Mouse (Mus musculus) midbrain, embryonic 14.5 days (tissue): ENCODE measurements around the gene Shh. TPM values are rescaled to one million over a fixed set of nuclear protein-coding genes. Genes with fewer than 3 reads are reported as not detected.

Experiments
- ATAC-seq: fragments of 200-750 bp; cut with Nextera tagmentation; 2 replicates; pipeline ENCODE4 v1.8.0; 2017; ENCODE audit warnings: moderate number of reproducible peaks, moderate library complexity; ENCODE audit not compliant: low FRiP score, low TSS enrichment
- DNase-seq: peaks from one replicate; pipeline ENCODE4 v3.0.0-alpha.2; 2015
- H3K27ac ChIP-seq: fragments of 300-500 bp; sonication (generic); replicated peaks from 2 replicates; pipeline ENCODE4 v1.5.1; 2014; ENCODE audit warnings: mild to moderate bottlenecking, low read depth, low read length, moderate library complexity
- H3K27me3 ChIP-seq: fragments of 300-500 bp; sonication (generic); 2 replicates; pipeline ENCODE4 v1.6.1; 2014; ENCODE audit warnings: low read length, control low read depth, mixed read lengths; ENCODE audit not compliant: control insufficient read depth, insufficient read depth
- H3K36me3 ChIP-seq: fragments of 300-500 bp; sonication (generic); 2 replicates; pipeline ENCODE4 v1.6.1; 2014; ENCODE audit warnings: low read length, control low read depth; ENCODE audit not compliant: control insufficient read depth, insufficient read depth
- H3K4me1 ChIP-seq: fragments of 300-500 bp; sonication (generic); 2 replicates; pipeline ENCODE4 v1.6.1; 2014; ENCODE audit warnings: mild to moderate bottlenecking, antibody characterized with exemption, low read length, control low read depth; ENCODE audit not compliant: control insufficient read depth, insufficient read depth
- H3K4me2 ChIP-seq: fragments of 300-500 bp; sonication (generic); 2 replicates; pipeline ENCODE4 v1.6.1; 2014; ENCODE audit warnings: mild to moderate bottlenecking, low read length, moderate library complexity
- H3K4me3 ChIP-seq: fragments of 300-500 bp; sonication (generic); replicated peaks from 2 replicates; pipeline ENCODE4 v1.5.1; 2014; ENCODE audit warnings: low read depth, low read length
- H3K9ac ChIP-seq: fragments of 300-500 bp; sonication (generic); replicated peaks from 2 replicates; pipeline ENCODE4 v1.6.1; 2014; ENCODE audit warnings: mild to moderate bottlenecking, low read length, moderate library complexity
- H3K9me3 ChIP-seq: fragments of 300-500 bp; sonication (generic); 2 replicates; pipeline ENCODE4 v1.6.1; 2016; ENCODE audit warnings: low read length, control low read depth, mixed read lengths; ENCODE audit not compliant: control insufficient read depth
- WGBS: fragments of 180-500 bp; shearing (Covaris S2); extraction: QIAGEN DNeasy Blood & Tissue Kit; methylation state at CpG from one replicate; pipeline ENCODE4 v1.1.7; 2014; 5-methylcytosine and 5-hydroxymethylcytosine counted together
- polyA plus RNA-seq: library from polyadenylated mRNA; unstranded; fragments of >200 nt; fragmentation: Nextera tagmentation; extraction: Ambion mirVana; gene quantifications from 2 replicates; pipeline ENCODE4 v1.2.1, GENCODE M21; 2014

The Shh gene
- polyA plus RNA-seq, 1 experiment from 2014 or later: 0.58 TPM

DNA sequence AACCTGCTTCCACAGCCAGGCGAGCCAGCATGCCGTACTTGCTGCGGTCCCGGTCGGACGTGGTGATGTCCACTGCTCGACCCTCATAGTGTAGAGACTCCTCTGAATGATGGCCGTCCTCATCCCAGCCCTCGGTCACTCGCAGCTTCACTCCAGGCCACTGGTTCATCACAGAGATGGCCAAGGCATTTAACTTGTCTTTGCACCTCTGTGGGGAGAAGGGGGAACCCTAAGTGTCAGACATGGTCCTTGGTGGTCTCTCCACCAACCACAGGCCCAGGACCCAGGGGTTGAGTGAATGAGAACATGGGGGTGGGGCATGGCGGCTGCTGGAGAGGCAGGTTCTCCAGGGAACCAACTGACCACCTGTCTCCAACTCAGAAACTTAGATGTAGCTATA, 5.7 kb downstream of the Shh start:
- peaks cover 29% of the 10 kb centered on the region for H3K4me1 ChIP-seq
- H3K4me3 ChIP-seq: no peak overlapping the region
- H3K36me3 ChIP-seq: no peaks in the 10 kb centered on the region
- no peaks in the 10 kb centered on the region for H3K9me3 ChIP-seq
- no peak for DNase-seq
- ATAC-seq: no peak
- no peak overlapping the region for H3K9ac ChIP-seq
- 10% methylated on average over 11 of the region's 11 CpGs for WGBS
- no peak overlapping the region for H3K4me2 ChIP-seq
- H3K27me3 ChIP-seq: peaks cover 98% of the 10 kb centered on the region
- H3K27ac ChIP-seq: no peak overlapping the region

DNA sequence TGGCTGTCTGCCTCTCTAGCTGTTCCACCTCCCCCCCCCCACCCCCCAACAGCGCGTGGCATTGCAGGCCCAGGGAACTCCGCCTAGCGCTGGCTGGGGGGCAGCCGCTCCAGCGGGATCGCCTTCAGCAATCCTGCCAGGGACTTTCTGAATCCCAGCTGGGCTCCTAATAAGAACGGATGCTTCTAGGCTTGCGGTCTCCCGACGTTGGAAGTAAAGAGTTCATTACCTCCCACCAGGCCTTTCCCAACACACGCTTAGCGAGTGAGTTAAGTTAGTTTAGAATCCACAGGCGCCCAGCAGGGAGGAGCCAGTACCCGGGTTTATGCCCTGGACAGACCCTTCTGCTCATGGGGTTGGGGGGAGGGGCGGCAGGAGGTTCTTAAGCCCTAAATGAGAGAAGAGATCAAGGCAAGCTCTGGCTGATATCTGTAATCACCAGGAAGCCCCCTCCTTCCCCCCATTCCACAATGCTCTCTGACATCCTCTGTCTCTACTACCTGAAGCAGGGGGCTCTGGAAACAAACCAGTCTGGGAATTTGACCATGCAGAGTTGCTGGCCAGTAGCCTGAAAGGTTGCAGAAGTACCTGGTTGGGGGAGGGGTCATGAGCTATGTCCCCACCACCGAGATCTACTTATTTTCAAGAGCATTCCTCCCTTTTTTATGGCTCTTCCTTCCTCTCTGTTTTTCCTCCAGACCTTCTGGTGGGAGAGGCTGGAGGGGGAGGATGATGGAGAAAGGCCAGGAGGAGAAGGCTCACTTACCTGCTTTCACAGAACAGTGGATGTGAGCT, 6.3 kb downstream of the Shh start:
- ATAC-seq: no peak
- H3K4me2 ChIP-seq: peak overlapping the region; percentile 72
- under 1% methylated on average over 17 of the region's 17 CpGs for WGBS
- H3K4me3 ChIP-seq: no peak overlapping the region
- peaks cover 29% of the 10 kb centered on the region for H3K4me1 ChIP-seq
- DNase-seq: peak; percentile 46
- no peak overlapping the region for H3K27ac ChIP-seq
- H3K27me3 ChIP-seq: peaks cover 98% of the 10 kb centered on the region
- no peak overlapping the region for H3K9ac ChIP-seq
- no peaks in the 10 kb centered on the region for H3K9me3 ChIP-seq
- H3K36me3 ChIP-seq: no peaks in the 10 kb centered on the region

DNA sequence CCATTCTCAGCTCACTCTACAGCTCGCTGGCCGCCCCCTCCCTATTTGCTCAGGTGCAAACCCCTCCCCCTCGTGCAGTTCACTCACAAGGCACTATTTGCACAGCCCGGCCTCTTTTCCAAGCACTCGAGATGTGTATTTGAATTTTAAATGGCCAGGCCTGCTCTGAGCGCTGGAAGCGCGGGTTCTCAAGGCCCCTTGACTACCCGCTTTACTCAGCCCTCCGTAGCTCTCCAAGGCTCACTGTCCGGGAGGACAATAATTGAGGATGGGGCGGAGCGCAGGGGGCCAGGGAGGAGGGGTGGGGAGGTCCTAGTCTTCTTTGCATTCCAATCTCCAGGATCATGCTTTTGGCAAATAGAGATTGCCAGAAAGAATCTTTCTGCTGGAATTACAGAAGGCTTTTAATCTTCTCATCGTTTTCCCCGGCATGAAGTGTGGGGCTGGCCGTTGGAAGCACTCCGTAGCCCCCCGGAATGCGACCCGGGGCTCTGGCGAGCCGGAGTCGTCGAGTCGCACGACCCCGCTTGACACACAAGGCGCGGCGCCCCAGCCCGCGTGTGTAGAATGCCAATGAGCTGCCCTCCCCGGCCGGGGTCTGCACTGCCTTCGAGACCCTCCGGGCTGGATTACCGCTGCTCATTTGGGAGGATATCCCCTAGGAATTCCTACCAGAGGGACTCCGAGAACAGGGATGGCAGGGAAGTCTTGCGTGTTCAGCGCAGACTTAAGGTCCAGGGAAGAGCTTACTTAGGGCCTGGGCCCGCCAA, 7.4 kb downstream of the Shh start:
- Histone ChIP-seq H3K36me3 (no peaks in the 10 kb centered on the region), H3K27me3 (peaks cover 91% of the 10 kb centered on the region), H3K27ac (no peak overlapping the region; the same call in 1 of the 2 replicates), H3K4me2 (peak overlapping the region; percentile 72), H3K9ac (no peak overlapping the region), H3K4me3 (peak overlapping the region; percentile 40; the same call in 1 of the 2 replicates), H3K4me1 (peaks cover 29% of the 10 kb centered on the region), H3K9me3 (no peaks in the 10 kb centered on the region)
- ATAC-seq (peak; percentile 49), DNase-seq (peak; percentile 60)
- WGBS: under 1% methylated on average over 41 of the region's 41 CpGs

DNA sequence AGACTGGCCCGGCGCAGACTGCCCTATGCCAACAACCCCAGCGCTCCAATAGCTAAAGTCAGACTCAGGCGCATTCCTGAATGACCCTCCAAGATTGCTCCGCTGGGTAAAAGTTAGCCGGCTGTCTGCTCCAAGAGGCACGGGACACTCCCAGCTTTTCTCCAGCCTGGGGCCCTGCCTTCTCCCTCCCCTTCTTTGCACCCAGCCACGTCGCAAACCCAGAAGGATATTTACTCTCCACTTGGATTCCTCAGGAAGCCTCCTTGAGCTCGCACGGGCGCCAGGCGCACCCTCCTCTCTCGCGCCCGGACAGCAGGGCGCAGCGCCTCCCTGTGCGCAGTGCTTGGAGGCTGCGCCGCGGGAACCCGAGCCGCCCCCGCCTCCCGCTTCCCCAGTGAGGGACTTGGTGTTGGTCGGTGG, 8.2 kb downstream of the Shh start:
- ATAC-seq (peak; percentile 21; the same call in 1 of the 2 replicates), DNase-seq (peak; percentile 44)
- no peaks in the 10 kb centered on the region for H3K36me3 ChIP-seq
- H3K27ac ChIP-seq: 0 out of 2 replicates have a peak overlapping the region, but pooled peaks have one; percentile 32
- peak overlapping the region; percentile 72 for H3K4me2 ChIP-seq
- H3K9ac ChIP-seq: no peak overlapping the region
- peak overlapping the region; percentile 40 for H3K4me3 ChIP-seq
- H3K9me3 ChIP-seq: no peaks in the 10 kb centered on the region
- H3K27me3 ChIP-seq: peaks cover 82% of the 10 kb centered on the region
- WGBS: under 1% methylated on average over 27 of the region's 27 CpGs
- peaks cover 25% of the 10 kb centered on the region for H3K4me1 ChIP-seq

DNA sequence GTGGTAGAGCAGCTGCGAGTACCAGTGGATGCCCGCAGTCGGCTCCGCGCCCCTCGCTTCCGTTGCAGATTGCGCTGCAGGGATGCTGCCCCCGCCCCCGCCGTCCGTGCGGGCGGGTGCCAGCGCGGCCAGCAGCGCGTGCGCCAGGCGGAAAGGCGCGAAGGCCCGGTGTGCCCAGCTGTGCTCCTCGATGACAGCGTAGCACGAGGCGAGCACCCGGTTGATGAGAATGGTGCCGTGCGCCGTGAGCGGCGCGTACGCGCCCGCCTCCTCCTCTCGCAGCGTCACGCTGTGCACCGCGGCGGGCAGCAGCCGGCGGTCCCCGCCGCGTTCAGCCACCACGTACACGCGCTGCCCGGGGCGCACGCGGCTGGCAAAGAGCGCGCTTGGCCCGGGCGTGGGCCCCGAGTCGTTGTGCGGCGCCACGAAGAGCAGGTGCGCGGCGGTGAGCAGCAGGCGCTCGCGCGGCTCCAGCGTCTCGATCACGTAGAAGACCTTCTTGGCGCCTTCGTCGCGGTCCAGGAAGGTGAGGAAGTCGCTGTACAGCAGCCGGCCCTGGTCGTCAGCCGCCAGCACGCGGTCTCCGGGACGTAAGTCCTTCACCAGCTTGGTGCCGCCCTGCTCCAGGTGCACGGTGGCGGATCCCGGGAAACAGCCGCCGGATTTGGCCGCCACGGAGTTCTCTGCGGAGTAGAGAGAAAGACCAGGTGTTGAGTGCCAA, 9.0 kb downstream of the Shh start:
- Histone ChIP-seq H3K4me2 (peak overlapping the region; percentile 72), H3K4me3 (peak overlapping the region; percentile 40), H3K9me3 (no peaks in the 10 kb centered on the region), H3K27me3 (peaks cover 75% of the 10 kb centered on the region), H3K27ac (peak overlapping the region; percentile 32; the same call in 1 of the 2 replicates), H3K36me3 (no peaks in the 10 kb centered on the region), H3K9ac (peak overlapping the region; percentile 29), H3K4me1 (peaks cover 19% of the 10 kb centered on the region; the same call in 1 of the 2 replicates)
- under 1% methylated on average over 95 of the region's 95 CpGs for WGBS
- DNase-seq (peak; percentile 70), ATAC-seq (peak; percentile 35)

DNA sequence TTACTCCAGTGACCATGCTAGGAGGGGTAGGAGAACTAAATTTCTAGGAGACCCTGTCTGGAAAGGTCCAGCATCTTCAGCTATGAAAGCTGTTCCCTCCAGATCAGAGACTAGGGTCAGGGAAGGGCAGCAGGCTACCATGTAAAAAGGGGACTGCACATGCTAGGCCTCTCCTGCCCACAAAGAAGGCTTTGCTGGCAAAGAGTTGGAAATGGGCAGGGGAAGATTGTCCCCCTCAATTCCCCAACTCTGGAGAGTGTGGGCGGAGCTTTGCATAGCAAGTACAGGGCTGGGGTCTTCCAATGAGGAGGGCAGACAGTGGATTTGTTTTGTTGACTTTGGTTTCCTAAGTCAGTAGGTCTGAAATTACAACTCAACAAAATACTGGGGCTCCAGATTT, 10.7 kb downstream of the Shh start:
- no peak overlapping the region for H3K4me3 ChIP-seq
- peaks cover 58% of the 10 kb centered on the region for H3K27me3 ChIP-seq
- H3K9me3 ChIP-seq: no peaks in the 10 kb centered on the region
- no peaks in the 10 kb centered on the region for H3K36me3 ChIP-seq
- 53% methylated on average over 1 of the region's 1 CpGs for WGBS
- ATAC-seq (no peak), DNase-seq (no peak)
- no peak overlapping the region for H3K9ac ChIP-seq
- no peak overlapping the region for H3K27ac ChIP-seq
- peaks cover 16% of the 10 kb centered on the region; the same call in 1 of the 2 replicates for H3K4me1 ChIP-seq
- H3K4me2 ChIP-seq: no peak overlapping the region

DNA sequence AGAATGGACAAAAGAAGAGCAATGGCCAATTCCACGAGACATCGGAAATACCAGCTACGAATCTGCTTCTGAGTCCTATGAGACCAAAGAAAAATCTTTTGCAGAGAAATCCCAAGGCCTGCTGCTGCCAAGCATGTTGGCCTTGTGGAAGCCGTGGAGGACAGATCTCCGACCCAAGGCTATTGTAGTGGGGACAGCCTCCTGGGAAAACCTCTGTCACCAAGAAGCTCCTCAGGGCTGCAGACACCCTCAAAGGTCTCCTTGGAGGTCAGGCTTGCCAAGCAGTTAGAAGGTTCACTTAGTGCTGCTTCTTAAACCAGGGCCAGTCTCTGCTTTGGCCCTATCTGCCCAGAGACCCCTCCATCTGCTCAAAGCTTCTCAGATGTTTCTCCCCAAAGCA, 11.3 kb downstream of the Shh start:
- Histone ChIP-seq H3K36me3 (no peaks in the 10 kb centered on the region), H3K27me3 (peaks cover 51% of the 10 kb centered on the region), H3K4me1 (peaks cover 16% of the 10 kb centered on the region; the same call in 1 of the 2 replicates), H3K4me2 (no peak overlapping the region), H3K9me3 (no peaks in the 10 kb centered on the region), H3K27ac (no peak overlapping the region), H3K4me3 (no peak overlapping the region), H3K9ac (no peak overlapping the region)
- 88% methylated on average over 5 of the region's 5 CpGs for WGBS
- ATAC-seq (no peak), DNase-seq (no peak)

DNA sequence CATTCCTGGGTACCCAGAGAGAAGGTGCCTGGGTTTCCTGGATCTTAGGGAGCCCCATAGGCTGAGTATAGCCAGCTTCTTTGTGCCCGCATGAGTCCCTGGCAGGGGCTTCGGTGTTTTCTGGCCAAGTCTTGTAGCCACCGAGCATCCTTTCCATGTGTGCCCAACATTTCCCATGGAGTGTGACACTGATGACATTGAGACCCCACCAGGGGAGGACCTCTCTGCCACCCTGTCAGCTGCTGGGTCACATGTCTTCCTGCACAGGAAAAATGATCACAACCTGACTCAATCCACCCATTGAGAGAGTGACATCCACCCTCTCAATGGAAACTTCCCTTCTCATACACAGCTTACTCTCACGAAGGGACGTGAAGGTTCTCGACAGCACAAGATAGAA, 12.5 kb downstream of the Shh start:
- ATAC-seq (no peak), DNase-seq (no peak)
- H3K4me3 ChIP-seq: no peak overlapping the region
- no peak overlapping the region for H3K27ac ChIP-seq
- 94% methylated on average over 6 of the region's 6 CpGs for WGBS
- peaks cover 40% of the 10 kb centered on the region for H3K27me3 ChIP-seq
- no peaks in the 10 kb centered on the region for H3K9me3 ChIP-seq
- peaks cover 7% of the 10 kb centered on the region; the same call in 1 of the 2 replicates for H3K4me1 ChIP-seq
- no peak overlapping the region for H3K9ac ChIP-seq
- H3K4me2 ChIP-seq: no peak overlapping the region
- H3K36me3 ChIP-seq: no peaks in the 10 kb centered on the region
